Mouse (Mus musculus) heart, embryonic 13.5 days (tissue): ENCODE data around the gene Ap5b1. TPM values are rescaled to one million over a fixed set of nuclear protein-coding genes. Genes with fewer than 3 reads are reported as not detected.

Experiments
- ATAC-seq: fragments of 200-750 bp; cut with Nextera tagmentation; 2 replicates; pipeline ENCODE4 v1.8.0; 2017; ENCODE audit warnings: moderate TSS enrichment; ENCODE audit not compliant: insufficient number of reproducible peaks, low FRiP score, low TSS enrichment; ENCODE audit errors: extremely low read depth
- H3K27ac ChIP-seq: fragments of 300-500 bp; sonication (generic); replicated peaks from 2 replicates; pipeline ENCODE4 v1.5.1; 2015; ENCODE audit warnings: moderate library complexity, mild to moderate bottlenecking, inconsistent platforms
- H3K27me3 ChIP-seq: fragments of 300-500 bp; sonication (generic); replicated peaks from 2 replicates; pipeline ENCODE4 v1.6.1; 2015; ENCODE audit warnings: mild to moderate bottlenecking, inconsistent platforms
- H3K36me3 ChIP-seq: fragments of 300-500 bp; sonication (generic); 2 replicates; pipeline ENCODE4 v1.6.1; 2015; ENCODE audit warnings: mild to moderate bottlenecking, inconsistent platforms
- H3K4me1 ChIP-seq: fragments of 300-500 bp; sonication (generic); 2 replicates; pipeline ENCODE4 v1.6.1; 2015; ENCODE audit warnings: inconsistent platforms
- H3K4me2 ChIP-seq: fragments of 300-500 bp; sonication (generic); 2 replicates; pipeline ENCODE4 v1.6.1; 2015; ENCODE audit warnings: inconsistent platforms, mild to moderate bottlenecking, moderate library complexity
- H3K4me3 ChIP-seq: fragments of 300-500 bp; sonication (generic); 2 replicates; pipeline ENCODE4 v1.5.1; 2015; ENCODE audit warnings: moderate library complexity, mild to moderate bottlenecking, inconsistent platforms
- H3K9ac ChIP-seq: fragments of 300-500 bp; sonication (generic); 2 replicates; pipeline ENCODE4 v1.6.1; 2015; ENCODE audit warnings: inconsistent platforms, mild to moderate bottlenecking, moderate library complexity
- H3K9me3 ChIP-seq: fragments of 300-500 bp; sonication (generic); 2 replicates; pipeline ENCODE4 v1.6.1; 2016; ENCODE audit warnings: inconsistent platforms
- WGBS: fragments of 180-500 bp; shearing (Covaris S2); methylation state at CpG from one replicate; pipeline ENCODE4 v1.1.7; 2015; ENCODE audit warnings: mixed read lengths; 5-methylcytosine and 5-hydroxymethylcytosine counted together
- polyA plus RNA-seq: library from polyadenylated mRNA; unstranded; fragments of >200 nt; fragmentation: Nextera tagmentation; extraction: Ambion mirVana; gene quantifications from 2 replicates; pipeline ENCODE4 v1.2.1, GENCODE M21; 2015

Ap5b1 gene
- polyA plus RNA-seq, 1 experiment from 2014 or later: 2.7 TPM

DNA sequence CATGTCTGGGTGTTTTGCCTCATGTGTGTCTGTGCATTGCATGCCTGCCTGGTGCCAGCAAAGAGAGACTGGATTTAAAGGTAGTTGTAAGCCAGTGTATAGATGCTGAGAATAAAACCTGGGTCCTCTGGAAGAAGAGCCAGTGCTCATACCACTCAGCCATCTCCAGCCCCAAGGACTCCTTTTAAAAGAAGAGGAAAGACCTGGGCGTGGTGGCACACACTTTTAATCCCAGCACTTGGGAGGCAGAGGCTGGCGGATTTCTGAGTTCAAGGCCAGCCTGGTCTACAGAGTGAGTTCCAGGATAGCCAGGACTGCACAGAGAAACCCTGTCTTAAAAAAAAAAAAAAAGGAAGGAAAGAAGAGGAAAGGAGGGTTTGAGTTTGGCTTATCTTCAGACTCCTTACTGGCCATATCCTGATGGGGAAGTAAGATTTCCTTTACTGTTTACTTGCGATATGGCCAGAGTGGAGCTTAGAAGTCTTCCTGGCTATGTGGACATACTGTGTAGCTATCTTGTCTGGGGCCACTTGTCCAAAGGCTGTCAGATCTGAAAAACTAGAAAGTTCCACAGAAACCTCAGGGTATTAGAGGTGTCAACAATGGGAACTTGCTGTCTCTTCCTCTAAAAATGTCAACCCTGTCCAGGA lies 45.1 kb downstream of the Ap5b1 start:
- 59% methylated on average over 3 of the region's 3 CpGs for WGBS
- Histone ChIP-seq H3K36me3 (peaks cover 11% of the 10 kb centered on the region), H3K9me3 (no peaks in the 10 kb centered on the region), H3K27me3 (peaks cover 14% of the 10 kb centered on the region; the same call in 1 of the 2 replicates), H3K27ac (no peak overlapping the region), H3K9ac (no peak overlapping the region), H3K4me1 (peaks cover 22% of the 10 kb centered on the region), H3K4me2 (no peak overlapping the region), H3K4me3 (no peak overlapping the region)
- ATAC-seq: no peak

DNA sequence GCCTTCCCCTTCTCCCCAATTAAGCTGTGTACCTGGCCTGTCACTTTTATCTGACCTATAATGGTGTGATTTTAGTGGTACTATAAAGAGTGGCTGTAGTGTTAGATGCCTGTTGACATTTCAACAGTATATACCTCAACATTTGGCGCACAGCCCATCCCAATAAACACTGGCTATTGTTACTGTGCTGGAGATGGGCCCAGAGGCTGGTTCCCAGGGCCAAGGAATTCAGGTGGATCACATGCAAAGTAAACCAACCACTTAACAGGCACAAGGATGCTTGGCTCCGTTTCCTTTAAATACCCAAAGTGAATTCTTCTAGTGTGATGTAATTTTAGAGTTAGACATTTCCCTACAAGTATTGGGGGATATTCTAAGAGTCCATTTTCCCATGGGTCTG lies 47.1 kb downstream of the Ap5b1 start:
- H3K4me3 ChIP-seq: no peak overlapping the region
- no peaks in the 10 kb centered on the region for H3K36me3 ChIP-seq
- H3K9ac ChIP-seq: no peak overlapping the region
- ATAC-seq: no peak
- H3K4me1 ChIP-seq: peaks cover 7% of the 10 kb centered on the region
- H3K9me3 ChIP-seq: no peaks in the 10 kb centered on the region
- 60% methylated on average over 2 of the region's 2 CpGs for WGBS
- no peak overlapping the region for H3K4me2 ChIP-seq
- H3K27me3 ChIP-seq: peaks cover 14% of the 10 kb centered on the region; the same call in 1 of the 2 replicates
- no peak overlapping the region for H3K27ac ChIP-seq

DNA sequence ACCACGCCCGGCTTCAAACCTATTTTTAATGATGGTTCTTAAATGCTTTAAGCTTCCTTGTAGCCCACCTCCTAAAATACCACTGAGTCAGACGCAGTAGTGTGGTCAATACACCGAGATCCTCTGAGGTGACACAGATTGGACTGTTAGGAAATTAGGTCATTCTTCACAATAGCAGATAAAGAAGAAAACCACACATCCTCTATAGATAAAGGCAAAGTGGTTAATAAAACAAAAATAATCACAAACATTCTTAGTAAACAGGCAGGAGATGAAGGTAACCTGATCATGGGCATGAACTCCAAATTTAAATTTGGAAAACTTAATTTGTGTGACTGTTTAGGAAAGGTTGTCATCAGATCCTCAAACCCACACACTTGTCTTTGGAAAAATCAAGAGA lies 52.2 kb downstream of the Ap5b1 start:
- H3K4me1 ChIP-seq: no peaks in the 10 kb centered on the region
- no peaks in the 10 kb centered on the region for H3K9me3 ChIP-seq
- no peak for ATAC-seq
- 59% methylated on average over 4 of the region's 4 CpGs for WGBS
- no peak overlapping the region for H3K4me3 ChIP-seq
- no peaks in the 10 kb centered on the region for H3K36me3 ChIP-seq
- H3K4me2 ChIP-seq: no peak overlapping the region
- H3K27ac ChIP-seq: no peak overlapping the region
- H3K9ac ChIP-seq: no peak overlapping the region
- H3K27me3 ChIP-seq: peaks cover 12% of the 10 kb centered on the region; the same call in 1 of the 2 replicates

Other genes starting within 250 kb of the Ap5b1 start
- gene Catsper1, start 232.3 kb upstream of the Ap5b1 start, polyA plus RNA-seq: not detected in 2 replicates
- 0.28 and 0.73 TPM in 2 replicates for gene Cst6, start 218.5 kb upstream of the Ap5b1 start, polyA plus RNA-seq
- 40.5 and 43.7 TPM in 2 replicates for gene Eif1ad, start 201.3 kb upstream of the Ap5b1 start, polyA plus RNA-seq
- gene Banf1, start 200.9 kb upstream of the Ap5b1 start, polyA plus RNA-seq: 399 and 477 TPM in 2 replicates
- gene Sart1, start 179.3 kb upstream of the Ap5b1 start, polyA plus RNA-seq: 40.7 and 41.9 TPM in 2 replicates
- 1.6 and 2.2 TPM in 2 replicates for gene Tsga10ip, start 165.5 kb upstream of the Ap5b1 start, polyA plus RNA-seq
- 190 and 213 TPM in 2 replicates for gene Drap1, start 143.0 kb upstream of the Ap5b1 start, polyA plus RNA-seq
- 38.3 and 40.9 TPM in 2 replicates for gene AI837181, start 142.9 kb upstream of the Ap5b1 start, polyA plus RNA-seq
- gene Fosl1, start 120.5 kb upstream of the Ap5b1 start, polyA plus RNA-seq: not detected in 2 replicates
- gene Ccdc85b, start 110.1 kb upstream of the Ap5b1 start, polyA plus RNA-seq: 7.6 and 8.1 TPM in 2 replicates
- gene Fibp, start 107.4 kb upstream of the Ap5b1 start, polyA plus RNA-seq: 87.4 and 93.1 TPM in 2 replicates
- 0.56 and 1.7 TPM in 2 replicates for gene Ctsw, start 99.5 kb upstream of the Ap5b1 start, polyA plus RNA-seq
- gene Efemp2, start 94.1 kb upstream of the Ap5b1 start, polyA plus RNA-seq: 74.0 and 80.7 TPM in 2 replicates
- 36.8 and 38.9 TPM in 2 replicates for gene Mus81, start 79.6 kb upstream of the Ap5b1 start, polyA plus RNA-seq
- 1,825 and 1,925 TPM in 2 replicates for gene Cfl1, start 77.6 kb upstream of the Ap5b1 start, polyA plus RNA-seq
- gene 1700020D05Rik, start 64.2 kb upstream of the Ap5b1 start, polyA plus RNA-seq: not detected in 2 replicates
- gene Snx32, start 57.5 kb upstream of the Ap5b1 start, polyA plus RNA-seq: 13.5 and 14.8 TPM in 2 replicates
- 0.07 and 0.13 TPM in 2 replicates for gene Ovol1, start 7.4 kb upstream of the Ap5b1 start, polyA plus RNA-seq
- gene Rnaseh2c, start 33.8 kb downstream of the Ap5b1 start, polyA plus RNA-seq: 109 and 113 TPM in 2 replicates
- 31.0 and 31.5 TPM in 2 replicates for gene Kat5, start 42.2 kb downstream of the Ap5b1 start, polyA plus RNA-seq
- gene Rela, start 69.5 kb downstream of the Ap5b1 start, polyA plus RNA-seq: 35.9 and 37.4 TPM in 2 replicates
- 21.9 and 23.2 TPM in 2 replicates for gene Sipa1, start 95.7 kb downstream of the Ap5b1 start, polyA plus RNA-seq
- gene Map3k11, start 120.7 kb downstream of the Ap5b1 start, polyA plus RNA-seq: 23.2 and 24.0 TPM in 2 replicates
- gene Pcnx3, start 120.9 kb downstream of the Ap5b1 start, polyA plus RNA-seq: 13.6 and 14.9 TPM in 2 replicates
- 0.29 TPM in 1 of 2 replicates, not detected in the other for gene Kcnk7, start 136.3 kb downstream of the Ap5b1 start, polyA plus RNA-seq
- 85.9 and 96.8 TPM in 2 replicates for gene Ehbp1l1, start 158.3 kb downstream of the Ap5b1 start, polyA plus RNA-seq
- 79.7 and 82.6 TPM in 2 replicates for gene Fam89b, start 161.6 kb downstream of the Ap5b1 start, polyA plus RNA-seq
- 22.5 and 24.7 TPM in 2 replicates for gene Ltbp3, start 172.9 kb downstream of the Ap5b1 start, polyA plus RNA-seq
- gene Scyl1, start 203.4 kb downstream of the Ap5b1 start, polyA plus RNA-seq: 55.8 and 59.6 TPM in 2 replicates